Mouse (Mus musculus) ES-Bruce4 (cell line): Measurements from ENCODE around the gene Gnao1.

Experiments used
- CTCF ChIP-seq: IDR thresholded peaks from one replicate; pipeline ENCODE4 v1.8.1; 2011; ENCODE audit warnings: low read depth, low read length
- EP300 ChIP-seq: IDR thresholded peaks from 2 replicates; pipeline ENCODE4 v1.6.1; 2011; ENCODE audit warnings: low read depth, low read length; ENCODE audit not compliant: insufficient read depth

GRCm38 (mm10) chr8:93938193-93938592 is 128.4 kb downstream of the Gnao1 start:
- TF ChIP-seq EP300 (no peak), CTCF (no peak)
